Mouse (Mus musculus): Measurements from ENCODE around the gene Pam. TPM values are rescaled to one million over a fixed set of nuclear protein-coding genes. Genes with fewer than 3 reads are reported as not detected.

The Pam gene
- total and polyA plus RNA-seq, 2 experiments from 2014 or later = 46.6 to 125 TPM

GRCm38 (mm10) chr1:98084596-98085274 is 10.7 kb downstream of the Pam start:
- H3K4me3 ChIP-seq (ENCODE audit: low read depth, low read length) = no peak overlapping the region
- DNase-seq (ENCODE audit: low spot score) (no peak), ATAC-seq (ENCODE audit: low FRiP score) (no peak)
- H3K4me1 ChIP-seq (ENCODE audit: insufficient read depth, low read length) = no peaks in the 10 kb centered on the region
- WGBS = 51% methylated on average over 13 of the region's 13 CpGs
- no peak overlapping the region; the same call in 1 of the 2 replicates for H3K4me2 ChIP-seq (ENCODE audit: low read depth, low read length, poor library complexity, severe bottlenecking)
- H3K9ac ChIP-seq (replicated peaks; ENCODE audit: low read length, poor library complexity, severe bottlenecking) = no peak overlapping the region
- no peaks in the 10 kb centered on the region for H3K27me3 ChIP-seq (ENCODE audit: insufficient read depth, low read length)
- no peaks in the 10 kb centered on the region for H3K36me3 ChIP-seq (ENCODE audit: insufficient read depth, low read length)
- no peak overlapping the region for H3K27ac ChIP-seq (ENCODE audit: low read depth, low read length)
- TF ChIP-seq CTCF (IDR thresholded peaks at IDR 0.05) = no peak
- no peaks in the 10 kb centered on the region for H3K9me3 ChIP-seq (ENCODE audit: low read length)

- TF ChIP-seq CTCF (IDR thresholded peaks at IDR 0.05) = no peak
- no peak overlapping the region for H3K9ac ChIP-seq (replicated peaks; ENCODE audit: low read length, poor library complexity, severe bottlenecking)
- no peaks in the 10 kb centered on the region for H3K36me3 ChIP-seq (ENCODE audit: insufficient read depth, low read length)
- DNase-seq (ENCODE audit: low spot score) (no peak), ATAC-seq (ENCODE audit: low FRiP score) (no peak)
- H3K4me1 ChIP-seq (ENCODE audit: insufficient read depth, low read length) = no peaks in the 10 kb centered on the region
- no peak overlapping the region for H3K4me2 ChIP-seq (ENCODE audit: low read depth, low read length, poor library complexity, severe bottlenecking)
- no peak overlapping the region for H3K27ac ChIP-seq (ENCODE audit: low read depth, low read length)
- WGBS = 56% methylated on average over 3 of the region's 3 CpGs
- H3K27me3 ChIP-seq (ENCODE audit: insufficient read depth, low read length) = no peaks in the 10 kb centered on the region
- H3K9me3 ChIP-seq (ENCODE audit: low read length) = no peaks in the 10 kb centered on the region
- H3K4me3 ChIP-seq (ENCODE audit: low read depth, low read length) = no peak overlapping the region
These were observed 11.9 kb downstream of the Pam start for GRCm38 (mm10) chr1:98083508-98083907.

GRCm38 (mm10) chr1:98082988-98083387 is 12.5 kb downstream of the Pam start:
- TF ChIP-seq CTCF (IDR thresholded peaks at IDR 0.05) = no peak
- no peak overlapping the region for H3K9ac ChIP-seq (replicated peaks; ENCODE audit: low read length, poor library complexity, severe bottlenecking)
- H3K4me3 ChIP-seq (ENCODE audit: low read depth, low read length) = no peak overlapping the region
- H3K27me3 ChIP-seq (ENCODE audit: insufficient read depth, low read length) = no peaks in the 10 kb centered on the region
- no peaks in the 10 kb centered on the region for H3K36me3 ChIP-seq (ENCODE audit: insufficient read depth, low read length)
- DNase-seq (ENCODE audit: low spot score) (no peak), ATAC-seq (ENCODE audit: low FRiP score) (no peak)
- H3K9me3 ChIP-seq (ENCODE audit: low read length) = no peaks in the 10 kb centered on the region
- H3K4me1 ChIP-seq (ENCODE audit: insufficient read depth, low read length) = no peaks in the 10 kb centered on the region
- no peak overlapping the region for H3K4me2 ChIP-seq (ENCODE audit: low read depth, low read length, poor library complexity, severe bottlenecking)
- 57% methylated on average over 6 of the region's 6 CpGs for WGBS
- H3K27ac ChIP-seq (ENCODE audit: low read depth, low read length) = no peak overlapping the region; the same call in 1 of the 2 replicates

- Histone ChIP-seq H3K27me3 (ENCODE audit: insufficient read depth, low read length) (no peaks in the 10 kb centered on the region), H3K4me3 (ENCODE audit: low read depth, low read length) (no peak overlapping the region), H3K27ac (ENCODE audit: low read depth, low read length) (no peak overlapping the region), H3K36me3 (ENCODE audit: insufficient read depth, low read length) (no peaks in the 10 kb centered on the region), H3K4me1 (ENCODE audit: insufficient read depth, low read length) (no peaks in the 10 kb centered on the region), H3K4me2 (ENCODE audit: low read depth, low read length, poor library complexity, severe bottlenecking) (no peak overlapping the region), H3K9ac (replicated peaks; ENCODE audit: low read length, poor library complexity, severe bottlenecking) (no peak overlapping the region), H3K9me3 (ENCODE audit: low read length) (no peaks in the 10 kb centered on the region)
- WGBS = 58% methylated on average over 2 of the region's 2 CpGs
- DNase-seq (ENCODE audit: low spot score) = no peak
- no peak for TF ChIP-seq CTCF (IDR thresholded peaks at IDR 0.05)
- ATAC-seq (ENCODE audit: low FRiP score) = no peak
These were observed 15.0 kb downstream of the Pam start for GRCm38 (mm10) chr1:98080431-98080830.

- H3K27me3 ChIP-seq (ENCODE audit: insufficient read depth, low read length) = no peaks in the 10 kb centered on the region
- DNase-seq (ENCODE audit: low spot score) = no peak
- H3K4me2 ChIP-seq (ENCODE audit: low read depth, low read length, poor library complexity, severe bottlenecking) = no peak overlapping the region
- no peak overlapping the region for H3K27ac ChIP-seq (ENCODE audit: low read depth, low read length)
- H3K36me3 ChIP-seq (ENCODE audit: insufficient read depth, low read length) = no peaks in the 10 kb centered on the region
- H3K9me3 ChIP-seq (ENCODE audit: low read length) = no peaks in the 10 kb centered on the region
- H3K4me3 ChIP-seq (ENCODE audit: low read depth, low read length) = no peak overlapping the region
- no peak for ATAC-seq (ENCODE audit: low FRiP score)
- no peaks in the 10 kb centered on the region for H3K4me1 ChIP-seq (ENCODE audit: insufficient read depth, low read length)
- 62% methylated on average over 7 of the region's 7 CpGs for WGBS
- no peak overlapping the region for H3K9ac ChIP-seq (replicated peaks; ENCODE audit: low read length, poor library complexity, severe bottlenecking)
- TF ChIP-seq CTCF (IDR thresholded peaks at IDR 0.05) = no peak
These were observed 15.8 kb downstream of the Pam start for GRCm38 (mm10) chr1:98079640-98080039.

- no peak for DNase-seq (ENCODE audit: low spot score)
- H3K36me3 ChIP-seq (ENCODE audit: insufficient read depth, low read length) = no peaks in the 10 kb centered on the region
- WGBS = 83% methylated on average over 7 of the region's 7 CpGs
- ATAC-seq (ENCODE audit: low FRiP score) = no peak
- H3K9me3 ChIP-seq (ENCODE audit: low read length) = no peaks in the 10 kb centered on the region
- no peak overlapping the region for H3K4me2 ChIP-seq (ENCODE audit: low read depth, low read length, poor library complexity, severe bottlenecking)
- no peaks in the 10 kb centered on the region for H3K27me3 ChIP-seq (ENCODE audit: insufficient read depth, low read length)
- H3K4me3 ChIP-seq (ENCODE audit: low read depth, low read length) = no peak overlapping the region
- H3K9ac ChIP-seq (replicated peaks; ENCODE audit: low read length, poor library complexity, severe bottlenecking) = no peak overlapping the region
- TF ChIP-seq CTCF (IDR thresholded peaks at IDR 0.05) = no peak
- H3K4me1 ChIP-seq (ENCODE audit: insufficient read depth, low read length) = no peaks in the 10 kb centered on the region
- H3K27ac ChIP-seq (ENCODE audit: low read depth, low read length) = no peak overlapping the region
These were observed 16.7 kb downstream of the Pam start for GRCm38 (mm10) chr1:98078735-98079134.

All from midbrain, postnatal 0 days (tissue).